Mouse (Mus musculus) stomach, postnatal 0 days (tissue): ENCODE results near the gene Onecut1.

Source experiments
- CTCF ChIP-seq: IDR thresholded peaks from 2 replicates; pipeline ENCODE4 v1.5.1; 2016; ENCODE audit warnings: antibody characterized with exemption, low read depth, mild to moderate bottlenecking, moderate library complexity
- EP300 ChIP-seq: optimal IDR thresholded peaks from 2 replicates; pipeline ENCODE3; 2016; ENCODE audit warnings: antibody characterized with exemption

GRCm38 (mm10) chr9:74922884-74923283 lies 61.2 kb downstream of the Onecut1 start:
- TF ChIP-seq CTCF (no peak), EP300 (no peak)
